Comparison of ENCODE assay signal across 26 mouse cellular contexts in the genomic region with DNA sequence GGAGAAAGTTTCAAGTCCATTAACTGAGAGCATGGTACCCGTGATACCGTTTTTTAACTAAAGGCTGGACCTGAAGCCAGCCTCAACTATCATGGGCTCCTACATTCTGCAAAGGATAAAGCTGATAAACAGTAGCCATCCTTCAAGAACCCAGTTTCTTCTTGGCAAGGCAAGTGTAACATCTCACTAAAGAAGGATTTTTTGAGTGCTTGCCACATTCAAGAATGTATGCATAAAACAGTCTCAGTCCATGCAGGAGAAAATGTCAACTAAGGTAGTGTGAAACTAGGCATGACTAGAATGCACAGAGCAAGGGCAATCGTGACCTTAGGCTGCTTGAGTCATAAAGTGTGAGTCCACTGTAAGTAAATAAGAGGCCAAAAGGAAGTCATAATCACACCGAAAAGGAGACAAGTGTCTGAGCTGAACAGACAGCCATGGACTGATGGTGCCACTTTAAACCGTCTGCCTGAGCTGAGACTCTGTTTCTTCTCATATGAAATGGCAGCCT.
"Had no signal": no experiment of that assay in that cellular context is flagged by ENCODE, and none has a peak within 500 bp of the region (broad histone marks: within the 10 kb centered on the region; RNA-seq: fewer than 3 reads in every experiment).

No protein-coding gene starts in this region.

- ATAC-seq: intestine, postnatal 0 days; liver, embryonic 12.5 days; midbrain, embryonic 13.5 days; midbrain, embryonic 16.5 days had no signal

- H3K27ac ChIP-seq: kidney, postnatal 0 days; layer of hippocampus, adult 2 months; limb, embryonic 10.5 days; limb, embryonic 13.5 days; liver, embryonic 12.5 days; liver, embryonic 15.5 days; lung, embryonic 15.5 days; midbrain, embryonic 10.5 days; midbrain, embryonic 13.5 days had no signal

- DNase-seq: kidney, postnatal 4 days; layer of hippocampus, adult 9-11 months; layer of hippocampus, postnatal 36 days; liver; lung, adult 18-20 months; lung, postnatal 10 days; lung, postnatal 36 days; retina, postnatal 1 day; right cerebral cortex, postnatal 25 days; thymus, adult 2 months; thymus, postnatal 14 days; thymus, postnatal 4 days had no signal

- H3K4me3 ChIP-seq: layer of hippocampus, adult 2 months; limb, embryonic 10.5 days; limb, embryonic 13.5 days; liver, embryonic 12.5 days; liver, embryonic 15.5 days; lung, embryonic 15.5 days; megakaryocyte, embryonic 14.5 days; midbrain, embryonic 10.5 days; midbrain, embryonic 13.5 days; myocyte; neural tube, embryonic 13.5 days had no signal
